Mouse (Mus musculus): ENCODE data around the gene Ube2v1. TPM values are rescaled to one million over a fixed set of nuclear protein-coding genes. Genes with fewer than 3 reads are reported as not detected.
A peak's percentile ranks its signal among the peaks of the same experiment; 100 is the strongest.

Gene Ube2v1
- polyA plus RNA-seq, 1 experiment from 2014 or later, result 184 TPM

GRCm38 (mm10) chr2:167660611-167660971 is 28.7 kb upstream of the Ube2v1 start:
- Histone ChIP-seq H3K36me3 (ENCODE audit: insufficient read depth, low read length) (no peaks in the 10 kb centered on the region), H3K9ac (replicated peaks; ENCODE audit: low read depth) (peak overlapping the region; percentile 86), H3K9me3 (ENCODE audit: low read length) (no peaks in the 10 kb centered on the region), H3K27ac (ENCODE audit: low read length) (peak overlapping the region; percentile 84), H3K27me3 (replicated peaks; ENCODE audit: insufficient read depth, low read length) (no peaks in the 10 kb centered on the region), H3K4me1 (ENCODE audit: insufficient read depth, low read depth, low read length) (peaks cover 30% of the 10 kb centered on the region), H3K4me2 (replicated peaks; ENCODE audit: low read depth, low read length) (peak overlapping the region; percentile 86), H3K4me3 (ENCODE audit: low read depth, low read length) (peak overlapping the region; percentile 80)
- ATAC-seq (no peak), DNase-seq (ENCODE audit: low spot score) (peak; percentile 46)
- 1% methylated on average over 12 of the region's 12 CpGs for WGBS
- TF ChIP-seq EP300 (IDR thresholded peaks at IDR 0.05) (no peak), CTCF (IDR thresholded peaks at IDR 0.05) (no peak)

- no peaks in the 10 kb centered on the region for H3K27me3 ChIP-seq (replicated peaks; ENCODE audit: insufficient read depth, low read length)
- H3K9ac ChIP-seq (replicated peaks; ENCODE audit: low read depth), result peak overlapping the region; percentile 86
- H3K27ac ChIP-seq (ENCODE audit: low read length), result peak overlapping the region; percentile 84
- H3K4me2 ChIP-seq (replicated peaks; ENCODE audit: low read depth, low read length), result peak overlapping the region; percentile 86
- H3K9me3 ChIP-seq (ENCODE audit: low read length), result no peaks in the 10 kb centered on the region
- no peaks in the 10 kb centered on the region for H3K36me3 ChIP-seq (ENCODE audit: insufficient read depth, low read length)
- peaks cover 30% of the 10 kb centered on the region for H3K4me1 ChIP-seq (ENCODE audit: insufficient read depth, low read depth, low read length)
- peak; percentile 62 for ATAC-seq
- WGBS, result 14% methylated on average over 13 of the region's 13 CpGs
- peak overlapping the region; percentile 80 for H3K4me3 ChIP-seq (ENCODE audit: low read depth, low read length)
- TF ChIP-seq EP300 (IDR thresholded peaks at IDR 0.05), result peak; percentile 6; the same call in 1 of the 2 replicates
- TF ChIP-seq CTCF (IDR thresholded peaks at IDR 0.05), result no peak
- peak; percentile 80 for DNase-seq (ENCODE audit: low spot score)
Observed at GRCm38 (mm10) chr2:167659847-167660610, 28.1 kb upstream of the Ube2v1 start.

- H3K4me3 ChIP-seq (ENCODE audit: low read depth, low read length), result peak overlapping the region; percentile 80; the same call in 1 of the 2 replicates
- peak; percentile 69 for DNase-seq (ENCODE audit: low spot score)
- WGBS, result 50% methylated on average over 10 of the region's 10 CpGs
Observed at GRCm38 (mm10) chr2:167659177-167659846, 27.4 kb upstream of the Ube2v1 start.

GRCm38 (mm10) chr2:167658712-167659111 is 26.8 kb upstream of the Ube2v1 start:
- ATAC-seq, result no peak
- 55% methylated on average over 11 of the region's 11 CpGs for WGBS

More at GRCm38 (mm10) chr2:167659177-167659846, 27.4 kb upstream of the Ube2v1 start:
- Histone ChIP-seq H3K4me2 (replicated peaks; ENCODE audit: low read depth, low read length) (peak overlapping the region; percentile 86), H3K9ac (replicated peaks; ENCODE audit: low read depth) (0 out of 2 replicates have a peak overlapping the region, but pooled peaks have one; percentile 19), H3K36me3 (ENCODE audit: insufficient read depth, low read length) (no peaks in the 10 kb centered on the region), H3K9me3 (ENCODE audit: low read length) (no peaks in the 10 kb centered on the region), H3K4me1 (ENCODE audit: insufficient read depth, low read depth, low read length) (peaks cover 30% of the 10 kb centered on the region), H3K27me3 (replicated peaks; ENCODE audit: insufficient read depth, low read length) (no peaks in the 10 kb centered on the region), H3K27ac (ENCODE audit: low read length) (peak overlapping the region; percentile 84)
- no peak for TF ChIP-seq CTCF (IDR thresholded peaks at IDR 0.05)
- no peak for TF ChIP-seq EP300 (IDR thresholded peaks at IDR 0.05)
- ATAC-seq, result peak; percentile 11

GRCm38 (mm10) chr2:167657973-167658372 is 26.1 kb upstream of the Ube2v1 start:
- no peak overlapping the region for H3K4me3 ChIP-seq (ENCODE audit: low read depth, low read length)
- WGBS, result 80% methylated on average over 4 of the region's 4 CpGs
- 0 out of 2 replicates have a peak, but pooled peaks cover 4% of the 10 kb centered on the region for H3K36me3 ChIP-seq (ENCODE audit: insufficient read depth, low read length)
- H3K9ac ChIP-seq (replicated peaks; ENCODE audit: low read depth), result no peak overlapping the region
- no peak overlapping the region for H3K27ac ChIP-seq (ENCODE audit: low read length)
- no peak for TF ChIP-seq EP300 (IDR thresholded peaks at IDR 0.05)
- TF ChIP-seq CTCF (IDR thresholded peaks at IDR 0.05), result no peak
- H3K4me2 ChIP-seq (replicated peaks; ENCODE audit: low read depth, low read length), result 0 out of 2 replicates have a peak overlapping the region, but pooled peaks have one; percentile 86
- ATAC-seq (no peak), DNase-seq (ENCODE audit: low spot score) (no peak)
- H3K27me3 ChIP-seq (replicated peaks; ENCODE audit: insufficient read depth, low read length), result no peaks in the 10 kb centered on the region
- H3K9me3 ChIP-seq (ENCODE audit: low read length), result no peaks in the 10 kb centered on the region
- peaks cover 30% of the 10 kb centered on the region for H3K4me1 ChIP-seq (ENCODE audit: insufficient read depth, low read depth, low read length)

More at GRCm38 (mm10) chr2:167658712-167659111, 26.8 kb upstream of the Ube2v1 start:
- H3K4me1 ChIP-seq (ENCODE audit: insufficient read depth, low read depth, low read length), result peaks cover 30% of the 10 kb centered on the region
- H3K36me3 ChIP-seq (ENCODE audit: insufficient read depth, low read length), result 0 out of 2 replicates have a peak, but pooled peaks cover 4% of the 10 kb centered on the region
- peak overlapping the region; percentile 86; the same call in 1 of the 2 replicates for H3K4me2 ChIP-seq (replicated peaks; ENCODE audit: low read depth, low read length)
- no peak for DNase-seq (ENCODE audit: low spot score)
- H3K4me3 ChIP-seq (ENCODE audit: low read depth, low read length), result no peak overlapping the region
- H3K9ac ChIP-seq (replicated peaks; ENCODE audit: low read depth), result peak overlapping the region; percentile 19; the same call in 1 of the 2 replicates
- TF ChIP-seq EP300 (IDR thresholded peaks at IDR 0.05) (no peak), CTCF (IDR thresholded peaks at IDR 0.05) (no peak)
- no peaks in the 10 kb centered on the region for H3K27me3 ChIP-seq (replicated peaks; ENCODE audit: insufficient read depth, low read length)
- H3K27ac ChIP-seq (ENCODE audit: low read length), result peak overlapping the region; percentile 43
- no peaks in the 10 kb centered on the region for H3K9me3 ChIP-seq (ENCODE audit: low read length)
